Comparison of ENCODE assay signal across 12 mouse cellular contexts in genomic region chr2:59675270-59675995, GRCm38 (mm10).
DNase-seq lines count a peak whose midpoint lies in the region; ATAC-seq and TF ChIP-seq lines count a peak whose summit lies in the region.
"Had no signal": no experiment of that assay in that cellular context is flagged by ENCODE, and none has a peak within 500 bp of the region (broad histone marks: within the 10 kb centered on the region; RNA-seq: fewer than 3 reads in every experiment).

No protein-coding gene starts in this region.

- no peaks in the 10 kb centered on the region for H3K27me3 ChIP-seq in heart, embryonic 14.5 days (ENCODE audit: control insufficient read depth, insufficient read depth, low read length)
- no peaks in the 10 kb centered on the region for H3K27me3 ChIP-seq in E14TG2a.4 (ENCODE audit: insufficient read depth, low read length)
- H3K27me3 ChIP-seq in forebrain, postnatal 0 days (ENCODE audit: insufficient read depth, low read length), result no peaks in the 10 kb centered on the region
- H3K27me3 ChIP-seq in liver, adult 2 months (ENCODE audit: control insufficient read depth, insufficient read depth, low read length), result no peaks in the 10 kb centered on the region
- H3K27me3 ChIP-seq: CH12.LX; embryonic facial prominence, embryonic 12.5 days had no signal

- no peak for ATAC-seq in heart, embryonic 14.5 days (ENCODE audit: insufficient number of reproducible peaks, insufficient read depth, low FRiP score, low read depth)
- ATAC-seq in forebrain, postnatal 0 days, result no peak

- no peak overlapping the region for H3K4me3 ChIP-seq in heart, embryonic 14.5 days (ENCODE audit: control insufficient read depth in 1 of 2, insufficient read depth in 1 of 2, low read depth in 1 of 2, low read length in 2 of 2)
- H3K4me3 ChIP-seq in E14TG2a.4 (replicated peaks; ENCODE audit: low read length), result peak overlapping the region; percentile 51
- no peak overlapping the region for H3K4me3 ChIP-seq in forebrain, postnatal 0 days (ENCODE audit: low read depth, low read length)
- no peak overlapping the region for H3K4me3 ChIP-seq in liver, adult 2 months (ENCODE audit: insufficient read depth, low read depth, low read length)
- H3K4me3 ChIP-seq: embryonic facial prominence, embryonic 12.5 days; megakaryocyte, embryonic 14.5 days had no signal

- no peak for TF ChIP-seq CTCF in E14TG2a.4 (conservative IDR thresholded peaks at IDR 0.05; ENCODE audit: low read length)
- TF ChIP-seq CTCF in forebrain, postnatal 0 days (IDR thresholded peaks at IDR 0.05; ENCODE audit: low read depth), result peak; percentile 14; the same call in 1 of the 2 replicates
- TF ChIP-seq CTCF in liver, adult 2 months (IDR thresholded peaks at IDR 0.05; ENCODE audit: low read depth, low read length), result 0 out of 2 replicates have a peak, but pooled peaks have one; percentile 2

- TF ChIP-seq POLR2A in liver, adult 2 months (IDR thresholded peaks at IDR 0.05; ENCODE audit: extremely low read depth, insufficient read depth, low read length), result no peak

- no peaks in the 10 kb centered on the region for H3K36me3 ChIP-seq in heart, embryonic 14.5 days (ENCODE audit: control insufficient read depth, insufficient read depth, low read length)
- H3K36me3 ChIP-seq in E14TG2a.4 (ENCODE audit: insufficient read depth, low read length), result peaks cover 8% of the 10 kb centered on the region; the same call in 1 of the 2 replicates
- no peaks in the 10 kb centered on the region for H3K36me3 ChIP-seq in forebrain, postnatal 0 days (ENCODE audit: insufficient read depth)
- no peaks in the 10 kb centered on the region for H3K36me3 ChIP-seq in liver, adult 2 months (ENCODE audit: control insufficient read depth, insufficient read depth, low read length)
- H3K36me3 ChIP-seq: embryonic facial prominence, embryonic 12.5 days had no signal

- 50% methylated on average over 17 of the region's 17 CpGs for WGBS in heart, embryonic 14.5 days
- WGBS in forebrain, postnatal 0 days, result 45% methylated on average over 17 of the region's 17 CpGs
- WGBS in liver, adult 2 months, result 43% methylated on average over 17 of the region's 17 CpGs

- no peak overlapping the region for H3K4me2 ChIP-seq in heart, embryonic 14.5 days (ENCODE audit: low read length)
- H3K4me2 ChIP-seq in forebrain, postnatal 0 days (ENCODE audit: low read depth), result no peak overlapping the region
- H3K4me2 ChIP-seq: embryonic facial prominence, embryonic 12.5 days had no signal

- intact Hi-C loops in heart, postnatal 25 days (cut with DNase I), result no loop called here

- H3K4me1 ChIP-seq in heart, embryonic 14.5 days (ENCODE audit: control insufficient read depth in 2 of 2, insufficient read depth in 2 of 2, low read length in 2 of 2), result peaks cover 43 to 65% of the 10 kb centered on the region in 2 experiments
- H3K4me1 ChIP-seq in E14TG2a.4 (replicated peaks; ENCODE audit: low read depth, low read length), result peaks cover 97% of the 10 kb centered on the region
- no peaks in the 10 kb centered on the region for H3K4me1 ChIP-seq in forebrain, postnatal 0 days (ENCODE audit: insufficient read depth)
- peaks cover 8% of the 10 kb centered on the region for H3K4me1 ChIP-seq in liver, adult 2 months (ENCODE audit: control insufficient read depth, insufficient read depth, low read length)

- DNase-seq in heart, postnatal 25 days (ENCODE audit: low spot score), result no peak
- DNase-seq in forebrain, postnatal 0 days, result no peak
- no peak for DNase-seq in liver, adult 2 months (ENCODE audit: extremely low read depth, low read depth, low spot score)
- no peak for DNase-seq in frontal cortex, postnatal 14 days (ENCODE audit: low spot score in 2 of 2)
- DNase-seq in spleen, postnatal 36 days (ENCODE audit: low spot score in 2 of 2), result no peak
- DNase-seq in adrenal gland, postnatal 4 days (ENCODE audit: low spot score in 2 of 2), result no peak
- DNase-seq: adrenal gland, postnatal 25 days had no signal

- H3K27ac ChIP-seq in heart, embryonic 14.5 days (replicated peaks in 1 of 2; ENCODE audit: control insufficient read depth in 1 of 2, insufficient read depth in 1 of 2, low read depth in 2 of 2, low read length in 2 of 2), result peak overlapping the region; percentile 40 to 64; a peak in 3 of 4 replicates
- H3K27ac ChIP-seq in forebrain, postnatal 0 days (ENCODE audit: low read depth, low read length), result no peak overlapping the region
- no peak overlapping the region for H3K27ac ChIP-seq in liver, adult 2 months (replicated peaks; ENCODE audit: insufficient read depth, low read depth, low read length)

- peaks cover 23% of the 10 kb centered on the region; the same call in 1 of the 2 replicates for H3K79me2 ChIP-seq in liver, adult 2 months (ENCODE audit: control insufficient read depth, insufficient read depth, low read length)

- H3K9ac ChIP-seq in heart, embryonic 14.5 days (ENCODE audit: low read length), result no peak overlapping the region
- no peak overlapping the region for H3K9ac ChIP-seq in forebrain, postnatal 0 days
- no peak overlapping the region for H3K9ac ChIP-seq in liver, adult 2 months (ENCODE audit: low read depth, low read length)
- H3K9ac ChIP-seq: embryonic facial prominence, embryonic 12.5 days had no signal

- H3K9me3 ChIP-seq in heart, embryonic 14.5 days (ENCODE audit: control insufficient read depth, low read length), result no peaks in the 10 kb centered on the region
- H3K9me3 ChIP-seq in E14TG2a.4 (ENCODE audit: low read length), result no peaks in the 10 kb centered on the region
- no peaks in the 10 kb centered on the region for H3K9me3 ChIP-seq in forebrain, postnatal 0 days (ENCODE audit: low read length)
- H3K9me3 ChIP-seq: embryonic facial prominence, embryonic 12.5 days; megakaryocyte, embryonic 14.5 days had no signal

Comparison
In these comparisons a context has a peak if more than half of its experiments do, and no peak if none do; other contexts are left out.
1. H3K27ac ChIP-seq: peak in heart, embryonic 14.5 days (2 of 2); none in forebrain, postnatal 0 days (single experiment) and liver, adult 2 months (single experiment).